ENCODE assay signal across 8 mouse cellular contexts in the genomic region with DNA sequence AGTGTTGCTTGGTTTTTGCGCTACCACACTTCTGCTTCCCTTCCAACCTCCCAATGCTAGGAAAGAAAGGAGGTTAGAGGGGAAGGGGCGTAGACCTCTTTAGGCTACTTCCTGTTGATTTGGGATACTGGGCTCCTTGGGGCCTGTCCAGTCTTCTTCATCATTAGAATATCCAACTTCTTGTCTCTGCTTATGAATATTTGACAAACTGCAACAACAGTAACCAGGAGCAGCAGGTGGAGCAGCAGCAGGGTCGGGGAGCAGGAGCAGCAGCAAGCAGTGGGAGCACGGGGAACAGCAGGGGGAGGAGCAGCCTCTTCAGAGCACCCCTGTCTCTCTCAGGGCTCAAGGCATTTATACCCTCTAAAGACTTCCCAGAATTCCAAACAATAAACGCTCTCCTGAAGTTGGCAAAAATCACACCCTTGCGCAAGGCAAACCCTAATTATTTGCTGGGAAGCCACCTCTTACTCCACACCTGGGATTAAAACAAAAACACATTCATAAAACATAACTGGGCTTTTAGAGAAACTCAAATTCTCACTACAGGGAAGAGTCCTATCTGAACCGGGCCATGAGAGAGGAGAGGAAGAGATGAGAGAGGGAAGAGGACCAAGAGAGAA. TPM values are rescaled to one million over a fixed set of nuclear protein-coding genes. Genes with fewer than 3 reads are reported as not detected.
DNase-seq lines count a peak whose midpoint lies in the region; ATAC-seq and TF ChIP-seq lines count a peak whose summit lies in the region.

No protein-coding gene starts in this region.

- peaks cover 1% of the 10 kb centered on the region; the same call in 1 of the 2 replicates for H3K36me3 ChIP-seq in lung, embryonic 16.5 days (ENCODE audit: control insufficient read depth, insufficient read depth, low read length)
- peaks cover 11% of the 10 kb centered on the region for H3K36me3 ChIP-seq in embryonic facial prominence, embryonic 14.5 days (ENCODE audit: control insufficient read depth, insufficient read depth, low read length)
- H3K36me3 ChIP-seq in intestine, postnatal 0 days (ENCODE audit: control insufficient read depth, insufficient read depth) = peaks cover 15% of the 10 kb centered on the region
- no peaks in the 10 kb centered on the region for H3K36me3 ChIP-seq in small intestine, adult 2 months (ENCODE audit: control insufficient read depth, insufficient read depth, low read length)

- H3K27me3 ChIP-seq in lung, embryonic 16.5 days (ENCODE audit: control insufficient read depth, insufficient read depth, low read depth, low read length) = no peaks in the 10 kb centered on the region
- H3K27me3 ChIP-seq in embryonic facial prominence, embryonic 14.5 days (replicated peaks; ENCODE audit: control insufficient read depth, insufficient read depth, low read length) = no peaks in the 10 kb centered on the region
- H3K27me3 ChIP-seq in intestine, postnatal 0 days (replicated peaks; ENCODE audit: control insufficient read depth, insufficient read depth, low read length) = no peaks in the 10 kb centered on the region
- no peaks in the 10 kb centered on the region for H3K27me3 ChIP-seq in small intestine, adult 2 months (ENCODE audit: control insufficient read depth, insufficient read depth, low read length)

- peaks cover 23% of the 10 kb centered on the region for H3K4me1 ChIP-seq in lung, embryonic 16.5 days (replicated peaks; ENCODE audit: control insufficient read depth, insufficient read depth, low read length)
- peaks cover 17% of the 10 kb centered on the region for H3K4me1 ChIP-seq in embryonic facial prominence, embryonic 14.5 days (ENCODE audit: control insufficient read depth, insufficient read depth, low read length)
- H3K4me1 ChIP-seq in intestine, postnatal 0 days (replicated peaks; ENCODE audit: control insufficient read depth, insufficient read depth, low read length) = peaks cover 5% of the 10 kb centered on the region; the same call in 1 of the 2 replicates
- H3K4me1 ChIP-seq in small intestine, adult 2 months (ENCODE audit: control insufficient read depth, insufficient read depth, insufficient read length, low read length) = peaks cover 13% of the 10 kb centered on the region

- H3K4me2 ChIP-seq in lung, embryonic 16.5 days (ENCODE audit: low read depth, low read length) = peak overlapping the region; percentile 60
- peak overlapping the region; percentile 89 for H3K4me2 ChIP-seq in embryonic facial prominence, embryonic 14.5 days (ENCODE audit: low read depth, low read length)
- H3K4me2 ChIP-seq in intestine, postnatal 0 days (replicated peaks; ENCODE audit: low read depth) = peak overlapping the region; percentile 91

- no peak for ATAC-seq in lung, embryonic 16.5 days (ENCODE audit: low read depth)
- no peak for ATAC-seq in embryonic facial prominence, embryonic 14.5 days (ENCODE audit: low read depth)
- ATAC-seq in intestine, postnatal 0 days = no peak
- ATAC-seq in granulocyte monocyte progenitor cell, adult 5-6 weeks (replicated peaks; ENCODE audit: poor library complexity, severe bottlenecking) = no peak

- 62% methylated on average over 7 of the region's 7 CpGs for WGBS in lung, embryonic 16.5 days
- 72% methylated on average over 7 of the region's 7 CpGs for WGBS in embryonic facial prominence, embryonic 14.5 days
- 64% methylated on average over 7 of the region's 7 CpGs for WGBS in intestine, postnatal 0 days
- WGBS in small intestine, adult 2 months = 49% methylated on average over 7 of the region's 7 CpGs

- TF ChIP-seq POLR2A in small intestine, adult 2 months (IDR thresholded peaks at IDR 0.05; ENCODE audit: low read depth, low read length) = no peak

- no peak for TF ChIP-seq CTCF in intestine, postnatal 0 days (IDR thresholded peaks at IDR 0.05; ENCODE audit: low read depth)
- TF ChIP-seq CTCF in small intestine, adult 2 months (IDR thresholded peaks at IDR 0.05; ENCODE audit: extremely low read depth, insufficient read length, insufficient replicate concordance, low read depth, low read length) = no peak

- peak overlapping the region; percentile 75 for H3K4me3 ChIP-seq in lung, embryonic 16.5 days (ENCODE audit: low read length)
- peak overlapping the region; percentile 58 for H3K4me3 ChIP-seq in embryonic facial prominence, embryonic 14.5 days (ENCODE audit: low read depth, low read length)
- no peak overlapping the region; the same call in 1 of the 2 replicates for H3K4me3 ChIP-seq in intestine, postnatal 0 days (ENCODE audit: low read depth, low read length)
- peak overlapping the region; percentile 67; the same call in 1 of the 2 replicates for H3K4me3 ChIP-seq in small intestine, adult 2 months (ENCODE audit: low read depth, low read length)

- peak overlapping the region; percentile 89 for H3K9ac ChIP-seq in lung, embryonic 16.5 days (ENCODE audit: low read length)
- H3K9ac ChIP-seq in embryonic facial prominence, embryonic 14.5 days (ENCODE audit: low read depth, low read length) = peak overlapping the region; percentile 77
- H3K9ac ChIP-seq in intestine, postnatal 0 days (ENCODE audit: low read depth, low read length) = peak overlapping the region; percentile 68

- DNase-seq in lung, adult 18-20 months = no peak
- no peak for DNase-seq in embryonic facial prominence, embryonic 14.5 days (ENCODE audit: low spot score)
- no peak for DNase-seq in thymus, adult 18-20 months
- no peak for DNase-seq in Muller cell, postnatal 12 days (ENCODE audit: inconsistent ontology term)

- peak overlapping the region; percentile 99 for H3K27ac ChIP-seq in lung, embryonic 16.5 days (ENCODE audit: low read length)
- peak overlapping the region; percentile 96 for H3K27ac ChIP-seq in embryonic facial prominence, embryonic 14.5 days (replicated peaks; ENCODE audit: low read depth, low read length)
- H3K27ac ChIP-seq in intestine, postnatal 0 days (ENCODE audit: low read depth, low read length) = peak overlapping the region; percentile 96
- peak overlapping the region; percentile 91 for H3K27ac ChIP-seq in small intestine, adult 2 months (ENCODE audit: insufficient read depth, low read depth, low read length)

- no peaks in the 10 kb centered on the region for H3K9me3 ChIP-seq in lung, embryonic 16.5 days (ENCODE audit: control insufficient read depth, low read length)
- no peaks in the 10 kb centered on the region for H3K9me3 ChIP-seq in embryonic facial prominence, embryonic 14.5 days (ENCODE audit: control insufficient read depth, low read length)
- no peaks in the 10 kb centered on the region for H3K9me3 ChIP-seq in intestine, postnatal 0 days (ENCODE audit: control insufficient read depth)

RNA-seq across cellular contexts. Expression of a gene that starts 1.3 kb away (rescaled TPM):
- polyA plus RNA-seq in lung, embryonic 16.5 days (2015; fragmentation: Nextera tagmentation; extraction: Ambion mirVana) = 312 and 336 TPM in 2 replicates
- 229 and 265 TPM in 2 replicates for polyA plus RNA-seq in embryonic facial prominence, embryonic 14.5 days (2014; fragmentation: Nextera tagmentation; extraction: Ambion mirVana)
- 84.0 and 86.0 TPM in 2 replicates for polyA plus RNA-seq in intestine, postnatal 0 days (2015; fragmentation: Nextera tagmentation; extraction: Ambion mirVana)
- 4.3 and 9.5 TPM in 2 replicates for polyA plus RNA-seq in small intestine, adult 2 months (2012; rRNA removed)
- 93.9 and 128 TPM in 2 replicates for total RNA-seq in granulocyte monocyte progenitor cell, adult 5-6 weeks (2014; fragmentation: Nextera tagmentation)
- 200 and 221 TPM in 2 replicates for total RNA-seq in granulocyte monocyte progenitor cell, adult 5-6 weeks (2017)

RNA-seq across cellular contexts. Expression of a gene that starts 12.8 kb away (rescaled TPM):
- polyA plus RNA-seq in lung, embryonic 16.5 days (2015; fragmentation: Nextera tagmentation; extraction: Ambion mirVana) = not detected in 2 replicates
- not detected in 2 replicates for polyA plus RNA-seq in embryonic facial prominence, embryonic 14.5 days (2014; fragmentation: Nextera tagmentation; extraction: Ambion mirVana)
- polyA plus RNA-seq in intestine, postnatal 0 days (2015; fragmentation: Nextera tagmentation; extraction: Ambion mirVana) = not detected in 2 replicates
- 0.11 TPM in 1 of 2 replicates, not detected in the other for polyA plus RNA-seq in small intestine, adult 2 months (2012; rRNA removed)
- total RNA-seq in granulocyte monocyte progenitor cell, adult 5-6 weeks (2014; fragmentation: Nextera tagmentation) = not detected in 2 replicates
- not detected in 2 replicates for total RNA-seq in granulocyte monocyte progenitor cell, adult 5-6 weeks (2017)

RNA-seq across cellular contexts. Expression of a gene that starts 21.8 kb away (rescaled TPM):
- 130 and 131 TPM in 2 replicates for polyA plus RNA-seq in lung, embryonic 16.5 days (2015; fragmentation: Nextera tagmentation; extraction: Ambion mirVana)
- polyA plus RNA-seq in embryonic facial prominence, embryonic 14.5 days (2014; fragmentation: Nextera tagmentation; extraction: Ambion mirVana) = 108 and 119 TPM in 2 replicates
- 36.3 and 44.8 TPM in 2 replicates for polyA plus RNA-seq in intestine, postnatal 0 days (2015; fragmentation: Nextera tagmentation; extraction: Ambion mirVana)
- polyA plus RNA-seq in small intestine, adult 2 months (2012; rRNA removed) = 22.8 and 52.2 TPM in 2 replicates
- 198 and 208 TPM in 2 replicates for total RNA-seq in granulocyte monocyte progenitor cell, adult 5-6 weeks (2014; fragmentation: Nextera tagmentation)
- total RNA-seq in granulocyte monocyte progenitor cell, adult 5-6 weeks (2017) = 90.8 and 105 TPM in 2 replicates

RNA-seq across cellular contexts. Expression of a gene that starts 22.0 kb away (rescaled TPM):
- 4.9 and 5.4 TPM in 2 replicates for polyA plus RNA-seq in lung, embryonic 16.5 days (2015; fragmentation: Nextera tagmentation; extraction: Ambion mirVana)
- polyA plus RNA-seq in embryonic facial prominence, embryonic 14.5 days (2014; fragmentation: Nextera tagmentation; extraction: Ambion mirVana) = 4.5 and 5.5 TPM in 2 replicates
- polyA plus RNA-seq in intestine, postnatal 0 days (2015; fragmentation: Nextera tagmentation; extraction: Ambion mirVana) = 7.0 and 9.2 TPM in 2 replicates
- polyA plus RNA-seq in small intestine, adult 2 months (2012; rRNA removed) = 4.3 and 11.1 TPM in 2 replicates
- total RNA-seq in granulocyte monocyte progenitor cell, adult 5-6 weeks (2014; fragmentation: Nextera tagmentation) = 7.5 and 9.0 TPM in 2 replicates
- 1.4 and 1.9 TPM in 2 replicates for total RNA-seq in granulocyte monocyte progenitor cell, adult 5-6 weeks (2017)

RNA-seq across cellular contexts. Expression of a gene that starts 25.6 kb away (rescaled TPM):
- polyA plus RNA-seq in lung, embryonic 16.5 days (2015; fragmentation: Nextera tagmentation; extraction: Ambion mirVana) = 4.6 and 5.0 TPM in 2 replicates
- 3.7 and 4.2 TPM in 2 replicates for polyA plus RNA-seq in embryonic facial prominence, embryonic 14.5 days (2014; fragmentation: Nextera tagmentation; extraction: Ambion mirVana)
- 15.8 and 16.4 TPM in 2 replicates for polyA plus RNA-seq in intestine, postnatal 0 days (2015; fragmentation: Nextera tagmentation; extraction: Ambion mirVana)
- polyA plus RNA-seq in small intestine, adult 2 months (2012; rRNA removed) = 25.8 and 27.7 TPM in 2 replicates
- total RNA-seq in granulocyte monocyte progenitor cell, adult 5-6 weeks (2014; fragmentation: Nextera tagmentation) = 1.2 and 6.5 TPM in 2 replicates
- 0.10 and 2.9 TPM in 2 replicates for total RNA-seq in granulocyte monocyte progenitor cell, adult 5-6 weeks (2017)
